Mouse (Mus musculus) cortical plate, adult 2 months (tissue): ENCODE measurements around the gene Pcca.

Source experiments
- CTCF ChIP-seq: fragments of 200-500 bp; IDR thresholded peaks from 2 replicates; pipeline ENCODE4 v1.5.1; 2011; ENCODE audit warnings: mild to moderate bottlenecking, control low read depth, low read length; ENCODE audit not compliant: insufficient read depth; ENCODE audit errors: extremely low read depth
- POLR2A ChIP-seq: fragments of 200-500 bp; IDR thresholded peaks from 2 replicates; pipeline ENCODE4 v1.6.1; 2011; ENCODE audit warnings: mild to moderate bottlenecking, low read length, control low read depth; ENCODE audit not compliant: insufficient read depth; ENCODE audit errors: extremely low read depth

DNA sequence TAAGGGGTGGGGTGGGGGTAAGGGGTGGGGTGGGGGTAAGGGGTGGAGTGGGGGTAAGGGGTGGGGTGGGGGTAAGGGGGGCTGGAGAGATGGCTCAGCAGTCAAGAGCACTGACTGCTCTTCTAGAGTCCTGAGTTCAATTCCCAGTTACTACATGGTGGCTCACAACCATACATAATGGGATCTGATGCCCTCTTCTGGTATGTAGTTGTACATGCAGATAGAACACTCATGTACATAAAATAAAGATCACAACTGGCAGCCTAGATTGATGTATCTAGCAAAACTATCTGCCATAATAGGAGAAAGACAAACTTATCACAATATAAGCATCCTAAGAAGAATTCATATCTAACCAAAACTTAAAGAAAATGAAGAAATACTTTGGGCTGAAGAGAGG is 364.4 kb downstream of the Pcca start:
- TF ChIP-seq CTCF (no peak), POLR2A (no peak)
